Mouse (Mus musculus) midbrain, embryonic 12.5 days (tissue): Measurements from ENCODE around the gene Olfr159. TPM values are rescaled to one million over a fixed set of nuclear protein-coding genes. Genes with fewer than 3 reads are reported as not detected.
"Not testable (repeated sequence)": the region's sequence is repeated elsewhere in the genome, so short reads cannot be mapped to it uniquely, and the experiment has no call there.

ENCODE experiments used
- ATAC-seq: fragments of 200-750 bp; cut with Nextera tagmentation; 2 replicates; pipeline ENCODE4 v1.8.0; 2017; ENCODE audit warnings: low read depth, moderate TSS enrichment, moderate library complexity; ENCODE audit not compliant: low FRiP score
- H3K27ac ChIP-seq: fragments of 300-500 bp; sonication (generic); replicated peaks from 2 replicates; pipeline ENCODE4 v1.5.1; 2016; ENCODE audit warnings: mild to moderate bottlenecking
- H3K27me3 ChIP-seq: fragments of 300-500 bp; sonication (generic); 2 replicates; pipeline ENCODE4 v1.6.1; 2016; ENCODE audit warnings: mild to moderate bottlenecking
- H3K36me3 ChIP-seq: fragments of 300-500 bp; sonication (generic); 2 replicates; pipeline ENCODE4 v1.6.1; 2016
- H3K4me1 ChIP-seq: fragments of 300-500 bp; sonication (generic); 2 replicates; pipeline ENCODE4 v1.6.1; 2016
- H3K4me2 ChIP-seq: fragments of 300-500 bp; sonication (generic); replicated peaks from 2 replicates; pipeline ENCODE4 v1.6.1; 2016; ENCODE audit warnings: mild to moderate bottlenecking, moderate library complexity
- H3K4me3 ChIP-seq: fragments of 300-500 bp; sonication (generic); 2 replicates; pipeline ENCODE4 v1.5.1; 2016; ENCODE audit warnings: mild to moderate bottlenecking
- H3K9ac ChIP-seq: fragments of 300-500 bp; sonication (generic); replicated peaks from 2 replicates; pipeline ENCODE4 v1.6.1; 2016; ENCODE audit warnings: mild to moderate bottlenecking, moderate library complexity
- H3K9me3 ChIP-seq: fragments of 300-500 bp; sonication (generic); 2 replicates; pipeline ENCODE4 v1.6.1; 2016; ENCODE audit warnings: mild to moderate bottlenecking
- WGBS: fragments of 180-500 bp; shearing (Covaris S2); methylation state at CpG from one replicate; pipeline ENCODE4 v1.1.7; 2016; 5-methylcytosine and 5-hydroxymethylcytosine counted together
- polyA plus RNA-seq: library from polyadenylated mRNA; unstranded; fragments of >200 nt; fragmentation: Nextera tagmentation; extraction: Ambion mirVana; gene quantifications from 2 replicates; pipeline ENCODE4 v1.2.1, GENCODE M21; 2016

Gene Olfr159
- polyA plus RNA-seq = not detected in 2 replicates

DNA sequence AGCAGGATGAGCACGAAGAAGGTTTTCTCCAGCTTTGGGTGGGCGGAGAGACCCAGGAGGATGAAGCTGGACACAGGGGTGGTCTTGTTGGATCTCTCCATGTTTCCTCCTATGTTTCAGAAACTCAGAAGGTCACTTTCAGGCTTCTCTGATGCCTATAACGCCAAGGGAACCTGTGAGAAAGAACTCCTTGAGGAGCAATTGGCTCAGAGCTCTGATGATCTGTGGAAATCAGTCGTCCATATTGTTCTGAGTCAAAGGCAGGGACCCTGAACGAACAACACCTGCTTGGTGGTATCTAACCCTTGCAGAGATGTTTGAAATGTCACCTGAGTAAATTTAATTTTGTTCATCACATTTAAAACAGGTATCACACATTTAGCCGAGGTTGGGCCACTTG lies at the start of gene Olfr159:
TSS of gene Olfr159 (minus strand) at position 101 of the 400 bp plus-strand sequence.
- Histone ChIP-seq H3K36me3 (no peaks in the 10 kb centered on the region), H3K9me3 (no peaks in the 10 kb centered on the region), H3K27ac (no peak within 1 kb of the TSS), H3K4me1 (no peaks in the 10 kb centered on the region), H3K27me3 (no peaks in the 10 kb centered on the region), H3K4me3 (no peak within 1 kb of the TSS), H3K4me2 (no peak within 1 kb of the TSS), H3K9ac (no peak within 1 kb of the TSS)
- ATAC-seq = no peak
- 84% methylated on average over 6 of the region's 6 CpGs for WGBS

DNA sequence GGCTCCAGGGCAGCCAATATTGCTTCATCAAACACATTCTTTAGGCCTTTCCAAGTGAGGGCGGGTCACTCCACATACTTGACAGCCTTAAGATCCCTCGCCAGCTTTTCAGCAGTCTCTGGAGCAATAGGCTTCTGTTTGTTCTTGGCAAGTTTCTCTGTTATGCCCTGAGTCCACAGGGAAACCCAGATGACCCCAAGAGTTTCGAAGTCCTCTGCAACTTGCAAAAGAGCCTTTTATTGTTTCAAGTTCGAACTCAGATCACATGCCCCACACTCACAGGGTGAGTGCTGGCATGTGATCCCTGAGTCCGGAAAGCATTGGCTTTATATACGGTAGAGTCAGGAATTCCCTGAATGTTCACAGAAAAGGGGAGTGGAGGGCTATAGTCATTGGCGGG lies 28.1 kb upstream of the Olfr159 start:
- H3K4me1 ChIP-seq = no peaks in the 10 kb centered on the region
- no peaks in the 10 kb centered on the region for H3K36me3 ChIP-seq
- H3K9ac ChIP-seq = no peak overlapping the region
- WGBS = 80% methylated on average over 7 of the region's 7 CpGs
- H3K27ac ChIP-seq = no peak overlapping the region
- H3K4me3 ChIP-seq = no peak overlapping the region
- no peaks in the 10 kb centered on the region for H3K27me3 ChIP-seq
- H3K4me2 ChIP-seq = no peak overlapping the region
- ATAC-seq = no peak
- peaks cover 7% of the 10 kb centered on the region; the same call in 1 of the 2 replicates for H3K9me3 ChIP-seq

- not testable (repeated sequence) for H3K9me3 ChIP-seq, H3K36me3 ChIP-seq, H3K27ac ChIP-seq, H3K4me3 ChIP-seq, ATAC-seq, H3K4me2 ChIP-seq, H3K4me1 ChIP-seq, H3K9ac ChIP-seq, H3K27me3 ChIP-seq
- 84% methylated on average over 5 of the region's 5 CpGs for WGBS
Observed at GRCm38 (mm10) chr4:43795844-43796243, 25.0 kb upstream of the Olfr159 start.

GRCm38 (mm10) chr4:43795296-43795695 lies 24.5 kb upstream of the Olfr159 start:
- H3K27me3 ChIP-seq = no peaks in the 10 kb centered on the region
- ATAC-seq = no peak
- no peak overlapping the region for H3K4me3 ChIP-seq
- WGBS = 75% methylated on average over 6 of the region's 6 CpGs
- H3K9ac ChIP-seq = no peak overlapping the region
- H3K4me2 ChIP-seq = no peak overlapping the region
- no peaks in the 10 kb centered on the region for H3K4me1 ChIP-seq
- no peaks in the 10 kb centered on the region for H3K36me3 ChIP-seq
- H3K9me3 ChIP-seq = no peaks in the 10 kb centered on the region
- no peak overlapping the region for H3K27ac ChIP-seq

DNA sequence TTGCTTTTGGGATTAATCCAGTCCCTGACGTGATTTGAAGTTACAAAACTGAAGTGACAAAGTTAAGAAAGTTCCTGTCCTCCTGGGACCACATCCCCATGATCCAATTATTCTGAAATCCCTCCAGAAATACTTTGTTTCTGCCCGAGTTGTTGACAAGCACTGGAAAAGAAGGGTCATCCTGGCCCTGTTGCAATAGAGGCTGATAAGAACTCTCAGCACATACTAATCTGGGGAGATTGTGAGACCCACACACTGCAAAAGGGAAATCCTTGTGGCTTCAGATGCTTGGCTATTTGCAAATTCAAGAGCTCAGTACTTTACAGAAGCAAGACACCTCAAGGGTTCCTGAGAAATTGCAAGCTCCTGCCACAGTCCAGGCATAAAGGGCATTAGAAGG lies 1.5 kb upstream of the Olfr159 start:
- no peak overlapping the region for H3K9ac ChIP-seq
- H3K27ac ChIP-seq = no peak overlapping the region
- H3K9me3 ChIP-seq = no peaks in the 10 kb centered on the region
- no peaks in the 10 kb centered on the region for H3K36me3 ChIP-seq
- no peaks in the 10 kb centered on the region for H3K27me3 ChIP-seq
- no peak overlapping the region for H3K4me3 ChIP-seq
- 22% methylated on average over 2 of the region's 2 CpGs for WGBS
- H3K4me2 ChIP-seq = no peak overlapping the region
- no peak for ATAC-seq
- H3K4me1 ChIP-seq = no peaks in the 10 kb centered on the region

DNA sequence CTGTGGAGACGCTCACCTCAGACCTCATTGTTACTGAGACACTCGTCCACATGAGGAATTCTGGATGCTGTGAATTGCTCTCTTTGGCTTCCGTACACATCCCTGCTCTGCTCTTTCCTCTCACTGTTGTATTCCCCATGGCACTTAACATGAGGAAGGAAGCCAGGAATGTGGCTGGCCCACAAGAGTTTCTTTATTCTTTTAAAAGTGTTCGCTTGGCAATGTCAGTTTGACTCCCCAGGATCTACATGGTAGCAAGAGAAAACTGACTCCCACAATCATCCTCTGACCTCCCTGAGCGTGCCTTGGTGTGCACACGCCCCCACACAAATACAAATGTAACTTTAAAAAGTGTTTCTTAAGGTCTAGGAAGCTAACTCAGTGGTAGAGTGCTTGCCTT lies 817 bp upstream of the Olfr159 start:
- WGBS = 70% methylated on average over 6 of the region's 6 CpGs
- no peaks in the 10 kb centered on the region for H3K9me3 ChIP-seq
- ATAC-seq = no peak

DNA sequence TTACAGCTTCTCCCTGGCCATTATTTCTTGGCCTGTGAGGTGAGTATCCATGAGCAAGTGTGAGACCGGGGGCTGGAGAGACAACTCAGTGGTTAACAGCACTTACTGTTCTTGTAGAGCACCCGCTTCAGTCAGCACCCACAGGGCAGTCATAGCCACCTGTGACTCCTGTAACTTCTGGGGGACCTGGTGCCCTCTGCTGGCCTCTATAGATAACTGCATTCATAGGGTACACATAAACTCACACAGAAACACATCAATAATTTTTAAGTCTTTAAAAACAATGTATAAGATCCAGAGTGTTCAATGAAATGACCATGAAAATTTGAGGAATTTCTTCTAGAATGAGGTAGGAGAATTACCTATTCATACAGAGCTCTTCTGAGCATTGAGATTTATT lies 1.4 kb downstream of the Olfr159 start:
- H3K4me3 ChIP-seq = no peak overlapping the region
- H3K36me3 ChIP-seq = no peaks in the 10 kb centered on the region
- no peak overlapping the region for H3K27ac ChIP-seq
- 96% methylated on average over 2 of the region's 2 CpGs for WGBS
- H3K9ac ChIP-seq = no peak overlapping the region
- no peaks in the 10 kb centered on the region for H3K9me3 ChIP-seq
- ATAC-seq = no peak
- H3K27me3 ChIP-seq = no peaks in the 10 kb centered on the region
- no peak overlapping the region for H3K4me2 ChIP-seq
- H3K4me1 ChIP-seq = no peaks in the 10 kb centered on the region

More for the DNA sequence above, 817 bp upstream of the Olfr159 start:
- Histone ChIP-seq H3K4me3 (no peak overlapping the region), H3K36me3 (no peaks in the 10 kb centered on the region), H3K9ac (no peak overlapping the region), H3K27me3 (no peaks in the 10 kb centered on the region), H3K27ac (no peak overlapping the region), H3K4me2 (no peak overlapping the region), H3K4me1 (no peaks in the 10 kb centered on the region)

GRCm38 (mm10) chr4:43768341-43768740 lies 2.5 kb downstream of the Olfr159 start:
- Histone ChIP-seq H3K27ac (no peak overlapping the region), H3K4me3 (no peak overlapping the region), H3K4me2 (no peak overlapping the region), H3K9ac (no peak overlapping the region), H3K4me1 (no peaks in the 10 kb centered on the region), H3K9me3 (no peaks in the 10 kb centered on the region), H3K36me3 (no peaks in the 10 kb centered on the region), H3K27me3 (no peaks in the 10 kb centered on the region)
- ATAC-seq = no peak
- 88% methylated on average over 5 of the region's 5 CpGs for WGBS

- no peaks in the 10 kb centered on the region for H3K4me1 ChIP-seq
- no peak overlapping the region for H3K4me2 ChIP-seq
- no peak overlapping the region for H3K27ac ChIP-seq
- no peak for ATAC-seq
- no peak overlapping the region for H3K9ac ChIP-seq
- H3K36me3 ChIP-seq = no peaks in the 10 kb centered on the region
- no peaks in the 10 kb centered on the region for H3K27me3 ChIP-seq
- WGBS = 33% methylated on average over 7 of the region's 7 CpGs
- no peak overlapping the region for H3K4me3 ChIP-seq
- no peaks in the 10 kb centered on the region for H3K9me3 ChIP-seq
Observed at GRCm38 (mm10) chr4:43763410-43763809, 7.4 kb downstream of the Olfr159 start.

GRCm38 (mm10) chr4:43761336-43761735 lies 9.5 kb downstream of the Olfr159 start:
- Histone ChIP-seq H3K36me3 (no peaks in the 10 kb centered on the region), H3K9ac (no peak overlapping the region), H3K9me3 (no peaks in the 10 kb centered on the region), H3K4me2 (no peak overlapping the region), H3K4me3 (no peak overlapping the region), H3K27ac (no peak overlapping the region), H3K4me1 (no peaks in the 10 kb centered on the region), H3K27me3 (no peaks in the 10 kb centered on the region)
- WGBS = 67% methylated on average over 2 of the region's 2 CpGs
- ATAC-seq = no peak

- Histone ChIP-seq H3K4me2 (no peak overlapping the region), H3K27me3 (no peaks in the 10 kb centered on the region), H3K9ac (no peak overlapping the region), H3K4me3 (no peak overlapping the region), H3K9me3 (no peaks in the 10 kb centered on the region), H3K4me1 (no peaks in the 10 kb centered on the region), H3K27ac (no peak overlapping the region), H3K36me3 (no peaks in the 10 kb centered on the region)
- ATAC-seq = no peak
- 65% methylated on average over 10 of the region's 10 CpGs for WGBS
Observed at GRCm38 (mm10) chr4:43760460-43760859, 10.3 kb downstream of the Olfr159 start.

DNA sequence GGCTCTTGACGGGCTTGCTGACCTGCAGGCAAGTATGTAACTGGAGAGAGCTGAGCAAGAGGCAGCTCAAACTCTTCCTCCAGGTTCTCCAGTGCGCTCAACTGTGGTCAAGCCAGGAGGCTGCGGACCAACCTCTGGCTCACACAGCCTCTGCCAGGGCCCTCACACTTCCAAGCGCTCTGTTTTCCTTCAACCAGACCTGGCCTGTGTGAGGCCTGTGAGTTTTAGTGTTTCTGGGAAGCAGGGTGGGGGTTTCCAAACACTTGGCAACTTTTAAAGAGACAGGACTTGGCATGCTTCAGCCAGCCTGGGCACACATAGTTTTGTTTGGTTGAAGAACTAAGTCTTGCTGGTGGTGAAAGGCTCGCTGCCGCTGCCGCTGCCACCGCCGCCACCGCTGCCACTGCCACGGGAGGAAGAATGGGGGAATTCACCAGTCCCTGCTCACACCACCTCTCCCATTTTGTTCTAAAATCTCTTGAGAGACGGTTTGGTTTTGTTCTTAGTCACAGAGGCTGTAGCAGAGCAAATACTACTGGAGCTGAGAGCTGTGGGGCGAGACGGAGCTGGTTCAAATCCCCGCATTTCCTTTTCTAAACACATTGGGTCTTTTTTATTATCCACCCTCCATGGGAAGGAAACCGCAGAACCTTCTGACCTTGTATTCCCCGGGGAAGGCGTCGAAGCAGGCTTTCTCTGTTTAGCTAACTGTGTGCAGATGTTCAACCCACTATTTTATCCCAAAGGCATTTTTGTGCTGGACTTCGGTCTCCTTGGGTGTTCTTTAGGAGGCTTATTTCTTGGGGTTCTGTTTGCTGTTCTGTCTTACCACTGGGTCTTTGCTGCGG lies 11.0 kb downstream of the Olfr159 start:
- ATAC-seq = no peak
- Histone ChIP-seq H3K27ac (no peak overlapping the region), H3K9me3 (no peaks in the 10 kb centered on the region), H3K4me1 (no peaks in the 10 kb centered on the region), H3K36me3 (no peaks in the 10 kb centered on the region), H3K27me3 (no peaks in the 10 kb centered on the region), H3K4me2 (no peak overlapping the region), H3K4me3 (no peak overlapping the region), H3K9ac (no peak overlapping the region)
- WGBS = 80% methylated on average over 21 of the region's 21 CpGs

GRCm38 (mm10) chr4:43757213-43757612 lies 13.6 kb downstream of the Olfr159 start:
- Histone ChIP-seq H3K9ac (no peak overlapping the region), H3K4me3 (no peak overlapping the region), H3K36me3 (no peaks in the 10 kb centered on the region), H3K27me3 (no peaks in the 10 kb centered on the region), H3K4me1 (no peaks in the 10 kb centered on the region), H3K27ac (no peak overlapping the region), H3K4me2 (no peak overlapping the region), H3K9me3 (no peaks in the 10 kb centered on the region)
- WGBS = 84% methylated on average over 6 of the region's 6 CpGs
- ATAC-seq = no peak
